Mouse (Mus musculus) heart, embryonic 13.5 days (tissue): ENCODE measurements around the gene Cyp2c23. TPM values are rescaled to one million over a fixed set of nuclear protein-coding genes. Genes with fewer than 3 reads are reported as not detected.

Experiments
- ATAC-seq: fragments of 200-750 bp; cut with Nextera tagmentation; 2 replicates; pipeline ENCODE4 v1.8.0; 2017; ENCODE audit warnings: moderate TSS enrichment; ENCODE audit not compliant: insufficient number of reproducible peaks, low FRiP score, low TSS enrichment; ENCODE audit errors: extremely low read depth
- H3K27ac ChIP-seq: fragments of 300-500 bp; sonication (generic); replicated peaks from 2 replicates; pipeline ENCODE4 v1.5.1; 2015; ENCODE audit warnings: moderate library complexity, mild to moderate bottlenecking, inconsistent platforms
- H3K27me3 ChIP-seq: fragments of 300-500 bp; sonication (generic); replicated peaks from 2 replicates; pipeline ENCODE4 v1.6.1; 2015; ENCODE audit warnings: mild to moderate bottlenecking, inconsistent platforms
- H3K36me3 ChIP-seq: fragments of 300-500 bp; sonication (generic); 2 replicates; pipeline ENCODE4 v1.6.1; 2015; ENCODE audit warnings: mild to moderate bottlenecking, inconsistent platforms
- H3K4me1 ChIP-seq: fragments of 300-500 bp; sonication (generic); 2 replicates; pipeline ENCODE4 v1.6.1; 2015; ENCODE audit warnings: inconsistent platforms
- H3K4me2 ChIP-seq: fragments of 300-500 bp; sonication (generic); 2 replicates; pipeline ENCODE4 v1.6.1; 2015; ENCODE audit warnings: inconsistent platforms, mild to moderate bottlenecking, moderate library complexity
- H3K4me3 ChIP-seq: fragments of 300-500 bp; sonication (generic); 2 replicates; pipeline ENCODE4 v1.5.1; 2015; ENCODE audit warnings: moderate library complexity, mild to moderate bottlenecking, inconsistent platforms
- H3K9ac ChIP-seq: fragments of 300-500 bp; sonication (generic); 2 replicates; pipeline ENCODE4 v1.6.1; 2015; ENCODE audit warnings: inconsistent platforms, mild to moderate bottlenecking, moderate library complexity
- H3K9me3 ChIP-seq: fragments of 300-500 bp; sonication (generic); 2 replicates; pipeline ENCODE4 v1.6.1; 2016; ENCODE audit warnings: inconsistent platforms
- WGBS: fragments of 180-500 bp; shearing (Covaris S2); methylation state at CpG from one replicate; pipeline ENCODE4 v1.1.7; 2015; ENCODE audit warnings: mixed read lengths; 5-methylcytosine and 5-hydroxymethylcytosine counted together
- polyA plus RNA-seq: library from polyadenylated mRNA; unstranded; fragments of >200 nt; fragmentation: Nextera tagmentation; extraction: Ambion mirVana; gene quantifications from 2 replicates; pipeline ENCODE4 v1.2.1, GENCODE M21; 2015

Cyp2c23 gene
- polyA plus RNA-seq, 1 experiment from 2014 or later = 0.15 TPM

GRCm38 (mm10) chr19:44023066-44023465 lies 5.9 kb downstream of the Cyp2c23 start:
- no peak overlapping the region for H3K9ac ChIP-seq
- no peak overlapping the region for H3K4me3 ChIP-seq
- no peaks in the 10 kb centered on the region for H3K27me3 ChIP-seq
- no peak for ATAC-seq
- 56% methylated on average over 5 of the region's 5 CpGs for WGBS
- no peak overlapping the region for H3K27ac ChIP-seq
- no peaks in the 10 kb centered on the region for H3K36me3 ChIP-seq
- peaks cover 4% of the 10 kb centered on the region; the same call in 1 of the 2 replicates for H3K4me1 ChIP-seq
- no peaks in the 10 kb centered on the region for H3K9me3 ChIP-seq
- no peak overlapping the region for H3K4me2 ChIP-seq

- no peak overlapping the region for H3K4me3 ChIP-seq
- WGBS = 77% methylated on average over 4 of the region's 4 CpGs
- no peaks in the 10 kb centered on the region for H3K9me3 ChIP-seq
- H3K27me3 ChIP-seq = no peaks in the 10 kb centered on the region
- no peak overlapping the region for H3K9ac ChIP-seq
- no peak for ATAC-seq
- no peak overlapping the region for H3K4me2 ChIP-seq
- no peaks in the 10 kb centered on the region for H3K36me3 ChIP-seq
- no peaks in the 10 kb centered on the region for H3K4me1 ChIP-seq
- no peak overlapping the region for H3K27ac ChIP-seq
These were observed 7.5 kb downstream of the Cyp2c23 start for GRCm38 (mm10) chr19:44021502-44021901.

- 58% methylated on average over 7 of the region's 7 CpGs for WGBS
- no peaks in the 10 kb centered on the region for H3K9me3 ChIP-seq
- H3K4me1 ChIP-seq = no peaks in the 10 kb centered on the region
- no peak for ATAC-seq
- H3K36me3 ChIP-seq = no peaks in the 10 kb centered on the region
- no peaks in the 10 kb centered on the region for H3K27me3 ChIP-seq
- no peak overlapping the region for H3K9ac ChIP-seq
- H3K4me3 ChIP-seq = no peak overlapping the region
- no peak overlapping the region for H3K27ac ChIP-seq
- no peak overlapping the region for H3K4me2 ChIP-seq
These were observed 9.3 kb downstream of the Cyp2c23 start for GRCm38 (mm10) chr19:44019739-44020138.

- Histone ChIP-seq H3K9ac (no peak overlapping the region), H3K27me3 (no peaks in the 10 kb centered on the region), H3K27ac (no peak overlapping the region), H3K4me1 (no peaks in the 10 kb centered on the region), H3K4me2 (no peak overlapping the region), H3K4me3 (no peak overlapping the region), H3K9me3 (no peaks in the 10 kb centered on the region), H3K36me3 (no peaks in the 10 kb centered on the region)
- no peak for ATAC-seq
- 39% methylated on average over 6 of the region's 6 CpGs for WGBS
These were observed 15.1 kb downstream of the Cyp2c23 start for GRCm38 (mm10) chr19:44013862-44014261.

GRCm38 (mm10) chr19:44008784-44009183 lies 20.2 kb downstream of the Cyp2c23 start:
- Histone ChIP-seq H3K4me2 (no peak overlapping the region), H3K4me1 (no peaks in the 10 kb centered on the region), H3K27ac (no peak overlapping the region), H3K4me3 (no peak overlapping the region), H3K27me3 (no peaks in the 10 kb centered on the region), H3K9ac (no peak overlapping the region), H3K9me3 (no peaks in the 10 kb centered on the region), H3K36me3 (no peaks in the 10 kb centered on the region)
- 71% methylated on average over 15 of the region's 15 CpGs for WGBS
- no peak for ATAC-seq

GRCm38 (mm10) chr19:44007186-44007585 lies 21.8 kb downstream of the Cyp2c23 start:
- 67% methylated on average over 12 of the region's 12 CpGs for WGBS
- Histone ChIP-seq H3K36me3 (no peaks in the 10 kb centered on the region), H3K4me2 (no peak overlapping the region), H3K27me3 (no peaks in the 10 kb centered on the region), H3K4me3 (no peak overlapping the region), H3K9me3 (no peaks in the 10 kb centered on the region), H3K4me1 (no peaks in the 10 kb centered on the region), H3K27ac (no peak overlapping the region), H3K9ac (no peak overlapping the region)
- no peak for ATAC-seq

- Histone ChIP-seq H3K9me3 (no peaks in the 10 kb centered on the region), H3K27me3 (0 out of 2 replicates have a peak, but pooled peaks cover 2% of the 10 kb centered on the region), H3K4me2 (no peak overlapping the region), H3K27ac (no peak overlapping the region), H3K9ac (no peak overlapping the region), H3K4me1 (no peaks in the 10 kb centered on the region), H3K4me3 (no peak overlapping the region), H3K36me3 (no peaks in the 10 kb centered on the region)
- whole genome bisulfite sequencing = 61% methylated on average over 4 of the region's 4 CpGs
- no peak for ATAC-seq
These were observed 24.0 kb downstream of the Cyp2c23 start for GRCm38 (mm10) chr19:44005025-44005424.

- Histone ChIP-seq H3K9ac (no peak overlapping the region), H3K9me3 (no peaks in the 10 kb centered on the region), H3K27ac (no peak overlapping the region), H3K27me3 (0 out of 2 replicates have a peak, but pooled peaks cover 2% of the 10 kb centered on the region), H3K4me2 (no peak overlapping the region), H3K4me1 (no peaks in the 10 kb centered on the region), H3K36me3 (no peaks in the 10 kb centered on the region), H3K4me3 (no peak overlapping the region)
- no peak for ATAC-seq
- 87% methylated on average over 2 of the region's 2 CpGs for WGBS
These were observed 24.7 kb downstream of the Cyp2c23 start for GRCm38 (mm10) chr19:44004261-44004660.

GRCm38 (mm10) chr19:44000720-44001119 lies 28.3 kb downstream of the Cyp2c23 start:
- H3K4me3 ChIP-seq = no peak overlapping the region
- H3K36me3 ChIP-seq = no peaks in the 10 kb centered on the region
- H3K4me2 ChIP-seq = no peak overlapping the region
- WGBS = 61% methylated on average over 5 of the region's 5 CpGs
- H3K27ac ChIP-seq = no peak overlapping the region
- H3K27me3 ChIP-seq = peaks cover 2% of the 10 kb centered on the region; the same call in 1 of the 2 replicates
- no peak overlapping the region for H3K9ac ChIP-seq
- no peak for ATAC-seq
- H3K9me3 ChIP-seq = no peaks in the 10 kb centered on the region
- H3K4me1 ChIP-seq = peaks cover 1% of the 10 kb centered on the region

- ATAC-seq = no peak
- Histone ChIP-seq H3K9me3 (no peaks in the 10 kb centered on the region), H3K36me3 (no peaks in the 10 kb centered on the region), H3K4me1 (peaks cover 8% of the 10 kb centered on the region), H3K27ac (no peak overlapping the region), H3K4me2 (no peak overlapping the region), H3K4me3 (no peak overlapping the region), H3K9ac (no peak overlapping the region), H3K27me3 (peaks cover 2% of the 10 kb centered on the region; the same call in 1 of the 2 replicates)
- 62% methylated on average over 1 of the region's 1 CpGs for WGBS
These were observed 28.9 kb downstream of the Cyp2c23 start for GRCm38 (mm10) chr19:44000061-44000460.

GRCm38 (mm10) chr19:43998802-43999527 lies 30.0 kb downstream of the Cyp2c23 start:
- Histone ChIP-seq H3K27me3 (peaks cover 2% of the 10 kb centered on the region; the same call in 1 of the 2 replicates), H3K4me3 (no peak overlapping the region), H3K4me1 (peaks cover 18% of the 10 kb centered on the region), H3K9me3 (no peaks in the 10 kb centered on the region), H3K9ac (no peak overlapping the region), H3K4me2 (no peak overlapping the region), H3K27ac (no peak overlapping the region), H3K36me3 (no peaks in the 10 kb centered on the region)
- 79% methylated on average over 11 of the region's 11 CpGs for WGBS
- no peak for ATAC-seq

GRCm38 (mm10) chr19:43998101-43998500 lies 30.9 kb downstream of the Cyp2c23 start:
- H3K36me3 ChIP-seq = no peaks in the 10 kb centered on the region
- H3K9ac ChIP-seq = no peak overlapping the region
- peaks cover 2% of the 10 kb centered on the region; the same call in 1 of the 2 replicates for H3K27me3 ChIP-seq
- no peak overlapping the region for H3K27ac ChIP-seq
- H3K4me1 ChIP-seq = peaks cover 18% of the 10 kb centered on the region
- no peaks in the 10 kb centered on the region for H3K9me3 ChIP-seq
- WGBS = 77% methylated on average over 10 of the region's 10 CpGs
- H3K4me3 ChIP-seq = no peak overlapping the region
- no peak for ATAC-seq
- no peak overlapping the region for H3K4me2 ChIP-seq
